ENCODE assay signal across 11 mouse cellular contexts in genomic region chr1:160340653-160341052, GRCm38 (mm10).
"Had no signal": no experiment of that assay in that cellular context is flagged by ENCODE, and none has a peak within 500 bp of the region (broad histone marks: within the 10 kb centered on the region; RNA-seq: fewer than 3 reads in every experiment).

No protein-coding gene starts in this region.

- ATAC-seq: liver, postnatal 0 days; lung, postnatal 0 days; midbrain, embryonic 13.5 days; midbrain, embryonic 15.5 days had no signal

- DNase-seq: liver, postnatal 0 days; lung, adult 2 months; lung, postnatal 14 days; lung, postnatal 36 days; right cerebral cortex, postnatal 14 days; thymus, adult 18-20 months; thymus, postnatal 14 days; thymus, postnatal 4 days had no signal
